Mouse (Mus musculus): ENCODE measurements around the gene Macf1.

Macf1 gene

DNA sequence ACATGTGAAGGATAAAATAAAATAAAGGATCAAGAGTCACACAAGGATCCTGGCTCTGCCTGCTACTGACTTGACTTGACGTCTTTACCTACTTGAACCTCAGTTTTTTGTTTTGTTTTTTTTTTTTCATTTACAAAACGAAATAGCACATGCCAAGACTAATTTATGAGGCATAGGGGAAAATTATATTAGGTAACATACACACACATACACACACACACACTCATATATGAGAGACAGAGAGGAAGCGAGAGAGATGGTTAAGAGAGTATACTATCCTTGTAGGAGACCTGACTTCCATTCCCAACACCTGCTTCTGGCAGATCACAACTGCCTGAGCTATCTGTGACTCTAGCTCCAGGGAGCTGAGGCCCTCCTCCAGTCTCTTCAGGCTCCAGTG lies at the start of gene Macf1:
Macf1 (minus strand) TSS at position 101 of the 400 bp plus-strand sequence.
- DNase-seq (ENCODE audit: extremely low spot score) = no peak

DNA sequence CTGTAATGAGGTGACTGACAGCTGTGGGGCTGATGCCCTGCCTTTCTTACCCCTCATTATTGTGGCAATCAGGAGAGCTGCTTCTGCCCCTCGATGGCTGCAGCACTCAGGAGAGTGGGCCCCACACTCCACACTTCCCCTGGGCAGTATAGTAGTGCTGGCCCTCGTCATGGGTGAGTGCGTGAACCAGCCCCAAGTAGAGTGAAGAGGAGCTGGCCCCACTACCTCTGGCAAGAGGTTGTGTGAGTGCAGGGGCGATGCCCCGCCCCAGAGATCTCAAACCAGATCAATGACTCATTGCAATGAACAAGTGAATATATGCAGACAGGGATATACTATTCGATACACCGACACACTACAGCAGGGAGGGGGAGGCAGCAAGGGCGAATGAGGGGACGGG lies 49.4 kb upstream of the Macf1 start:
- DNase-seq (ENCODE audit: extremely low spot score) = no peak

GRCm38 (mm10) chr4:123732921-123733320 lies 48.8 kb upstream of the Macf1 start:
- no peak for DNase-seq (ENCODE audit: extremely low spot score)

GRCm38 (mm10) chr4:123732163-123732910 lies 48.2 kb upstream of the Macf1 start:
- DNase-seq (ENCODE audit: extremely low spot score) = no peak

DNA sequence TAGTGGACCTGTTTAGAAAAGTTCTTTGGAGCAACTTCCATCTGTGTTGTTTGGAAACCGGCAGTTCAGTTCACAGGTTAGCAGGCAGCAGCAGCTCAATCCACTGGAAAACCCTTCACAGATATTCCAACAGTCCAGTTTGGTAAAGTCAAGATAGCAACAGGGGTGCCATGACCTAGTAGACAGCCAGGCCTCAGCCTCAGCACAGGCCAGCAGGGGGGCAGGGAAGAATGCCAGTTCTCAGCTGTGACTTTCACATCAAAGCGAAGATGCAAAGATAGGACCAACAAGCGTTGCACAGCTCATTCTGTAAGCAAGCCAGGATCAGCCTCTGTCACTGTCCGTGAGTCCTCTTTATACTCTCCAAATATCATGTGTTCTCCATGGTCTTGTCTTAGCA lies 37.6 kb upstream of the Macf1 start:
- no peak for DNase-seq (ENCODE audit: extremely low spot score)

GRCm38 (mm10) chr4:123718434-123718780 lies 34.2 kb upstream of the Macf1 start:
- no peak for DNase-seq (ENCODE audit: extremely low spot score)

DNA sequence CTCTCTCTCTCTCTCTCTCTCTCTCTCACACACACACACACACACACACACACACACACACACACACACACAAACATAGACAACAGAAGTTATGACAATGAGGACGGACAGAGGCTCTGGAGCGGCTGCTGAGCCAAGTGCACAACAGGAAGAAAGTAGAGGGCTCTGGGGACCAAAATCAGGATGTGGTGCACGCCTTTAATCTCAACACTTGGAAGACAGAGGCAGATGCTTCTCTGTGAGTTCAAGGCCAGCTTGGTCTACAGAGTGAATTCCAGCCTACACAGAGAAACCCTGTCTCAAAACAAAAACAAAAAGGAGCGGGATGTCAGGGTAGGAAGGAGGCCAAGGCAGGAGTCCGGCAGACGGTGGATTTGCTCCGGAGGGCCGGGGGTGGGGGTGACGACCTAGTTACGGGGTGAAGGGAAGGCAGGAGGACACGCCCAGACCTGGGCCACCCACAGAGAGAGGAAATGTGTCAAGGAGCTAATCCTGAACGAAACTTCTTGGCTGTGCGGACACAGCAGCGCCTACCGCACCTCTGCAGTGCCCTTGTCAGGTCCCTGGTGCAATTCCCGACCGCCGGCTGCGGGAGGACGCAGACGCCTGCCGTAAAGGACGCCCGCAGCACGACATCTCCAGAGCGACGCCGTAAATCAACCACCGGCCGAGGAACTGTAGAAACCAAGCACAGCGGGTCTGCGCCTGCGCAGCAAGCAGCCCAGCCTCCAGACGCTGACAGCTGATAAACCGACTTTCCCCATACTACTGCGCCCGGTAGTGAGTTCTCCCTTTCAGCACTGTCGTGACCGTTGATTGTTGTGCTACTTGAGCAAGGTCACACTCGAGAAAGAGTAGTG lies 33.6 kb upstream of the Macf1 start, which contains the start of gene Ndufs5:
Ndufs5 (minus strand) TSS at position 629 of the 860 bp plus-strand sequence.
- peak; percentile 92 for DNase-seq (ENCODE audit: extremely low spot score)

DNA sequence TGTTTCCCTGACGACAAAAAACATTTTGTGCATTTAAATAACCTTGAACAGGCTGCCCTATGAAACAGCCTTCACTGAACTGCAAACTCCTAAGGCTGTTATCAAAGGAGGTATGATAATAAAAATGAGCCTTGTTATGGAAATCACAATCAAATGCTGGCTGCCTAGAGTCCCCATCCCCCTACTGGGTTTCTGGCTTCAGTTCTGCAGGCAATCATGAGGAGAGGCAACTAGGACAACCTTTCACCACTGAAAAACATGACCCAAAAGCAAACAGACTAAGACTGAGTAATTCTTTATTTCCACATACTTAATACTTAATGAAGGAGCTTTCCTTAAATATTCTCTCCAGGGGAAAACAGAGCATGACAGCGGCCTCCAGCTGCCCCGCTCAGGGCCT lies 28.3 kb upstream of the Macf1 start:
- DNase-seq (ENCODE audit: extremely low spot score) = no peak

DNA sequence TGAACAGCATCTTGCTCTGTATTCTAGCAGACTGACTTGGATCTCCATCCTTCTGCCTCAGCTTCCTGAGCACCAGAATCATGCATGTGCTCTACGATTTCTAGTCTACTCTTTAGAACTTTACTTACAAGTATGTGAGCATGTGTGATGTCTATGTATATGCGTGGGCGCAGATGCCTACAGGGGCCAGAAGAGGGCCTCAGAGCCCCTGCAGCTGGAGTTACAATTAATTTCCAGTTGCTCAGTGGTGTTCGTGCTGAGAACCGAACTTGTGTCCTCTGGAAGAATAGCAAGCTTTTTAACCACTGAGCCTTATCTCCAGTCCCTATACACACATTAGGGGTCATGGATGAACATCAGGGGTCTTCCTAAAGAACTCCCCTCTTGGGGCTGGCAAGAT lies 23.2 kb upstream of the Macf1 start:
- DNase-seq (ENCODE audit: extremely low spot score) = no peak

GRCm38 (mm10) chr4:123705340-123705739 lies 21.2 kb upstream of the Macf1 start:
- DNase-seq (ENCODE audit: extremely low spot score) = no peak

- DNase-seq (ENCODE audit: extremely low spot score) = no peak
Measured at GRCm38 (mm10) chr4:123693384-123693783, 9.2 kb upstream of the Macf1 start.

- DNase-seq (ENCODE audit: extremely low spot score) = no peak
Measured at GRCm38 (mm10) chr4:123692071-123692470, 7.9 kb upstream of the Macf1 start.

DNA sequence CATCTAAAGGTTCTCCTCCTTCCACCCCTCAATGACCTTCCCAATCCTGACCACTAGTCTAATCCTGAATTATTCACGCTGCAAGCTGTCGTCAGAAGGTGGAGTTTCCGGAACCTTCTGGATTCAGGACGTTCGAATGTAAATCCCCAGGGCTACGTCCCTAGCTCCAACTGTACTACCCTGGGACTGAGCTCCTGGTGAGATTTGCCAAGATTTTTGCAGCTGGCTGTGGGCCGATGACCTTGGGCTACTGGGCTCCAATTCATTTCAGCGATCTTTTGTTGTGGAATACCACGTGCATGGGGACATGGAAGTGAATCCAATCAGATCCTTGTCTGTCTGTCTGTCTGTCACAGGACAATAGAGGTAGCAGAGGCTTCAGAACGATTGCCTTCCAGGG lies 6.2 kb upstream of the Macf1 start:
- DNase-seq (ENCODE audit: extremely low spot score) = no peak

DNA sequence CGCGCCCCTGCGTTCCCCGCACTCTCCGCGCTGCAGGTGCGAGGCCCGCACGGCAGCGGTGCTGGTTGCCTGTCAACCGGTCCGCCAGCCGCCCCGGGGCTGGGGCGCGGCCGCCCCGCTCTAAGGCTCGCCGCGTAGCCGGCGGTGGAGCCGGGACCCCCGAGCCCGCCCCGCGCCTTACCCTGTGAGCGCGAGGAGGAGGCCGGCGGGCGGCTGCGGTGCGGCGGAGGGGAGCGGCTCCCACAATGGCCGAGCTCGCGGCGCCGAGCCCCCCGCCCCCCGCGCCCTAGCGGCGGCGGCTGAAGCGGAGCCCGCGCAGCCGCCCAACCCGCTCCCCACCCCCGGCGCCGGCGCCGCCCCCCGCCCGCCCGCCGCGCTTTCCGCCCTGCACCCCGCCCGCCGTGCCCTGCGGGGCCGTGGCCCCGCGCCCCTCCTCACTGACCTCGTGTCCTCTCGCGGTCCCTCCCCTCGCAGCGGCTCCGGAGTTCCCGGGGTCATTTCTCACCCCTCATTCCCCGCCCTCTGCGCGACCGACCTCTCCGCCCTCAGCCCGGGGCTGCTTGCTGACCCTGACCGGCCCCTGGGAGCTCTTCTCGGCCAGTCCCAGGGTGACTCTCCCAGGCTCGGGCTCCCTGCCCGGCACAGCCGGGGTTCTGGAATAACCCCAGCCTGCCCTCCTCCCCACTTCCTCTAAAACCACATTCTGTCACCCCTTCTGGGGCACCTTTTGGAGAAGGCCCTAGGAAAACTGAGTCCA lies 3.0 kb upstream of the Macf1 start:
- peak; percentile 84 for DNase-seq (ENCODE audit: extremely low spot score)

GRCm38 (mm10) chr4:123686368-123687024 lies 2.3 kb upstream of the Macf1 start:
- no peak for DNase-seq (ENCODE audit: extremely low spot score)

DNA sequence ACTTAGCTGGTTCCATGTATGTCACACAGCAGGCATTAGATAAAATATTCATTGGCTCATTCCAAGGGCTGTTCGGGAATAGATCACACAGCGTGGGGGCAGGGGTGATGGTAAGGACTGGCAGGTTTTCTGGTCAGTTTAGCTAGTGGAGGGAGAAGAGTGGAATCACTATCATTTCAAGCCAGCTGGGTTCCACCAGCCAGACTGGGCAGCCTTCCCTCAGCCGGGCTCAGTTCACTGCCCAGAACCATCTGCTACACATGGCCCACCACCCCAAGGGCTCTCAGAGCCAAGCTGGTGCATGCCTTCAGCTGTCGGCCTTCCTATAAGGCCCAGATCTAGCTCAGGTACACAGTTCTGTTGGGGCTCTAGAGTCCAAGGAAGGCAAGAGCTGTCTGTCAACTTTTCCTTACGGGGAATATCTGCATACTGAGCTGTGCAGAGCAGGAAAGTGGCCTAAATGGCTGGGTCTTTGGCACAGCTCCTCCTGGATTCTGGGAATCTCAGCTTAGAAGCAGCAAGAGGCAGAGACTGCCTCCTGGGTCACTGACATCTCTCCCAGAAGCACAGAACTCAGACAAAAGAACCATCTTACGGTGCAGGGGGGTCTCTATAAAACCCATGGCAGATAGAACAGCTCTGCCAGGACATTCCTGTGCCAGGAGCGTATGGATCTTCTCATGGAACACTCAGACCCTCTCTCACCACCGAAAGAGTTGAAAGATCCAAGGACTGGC lies 1.5 kb upstream of the Macf1 start:
- no peak for DNase-seq (ENCODE audit: extremely low spot score)

DNA sequence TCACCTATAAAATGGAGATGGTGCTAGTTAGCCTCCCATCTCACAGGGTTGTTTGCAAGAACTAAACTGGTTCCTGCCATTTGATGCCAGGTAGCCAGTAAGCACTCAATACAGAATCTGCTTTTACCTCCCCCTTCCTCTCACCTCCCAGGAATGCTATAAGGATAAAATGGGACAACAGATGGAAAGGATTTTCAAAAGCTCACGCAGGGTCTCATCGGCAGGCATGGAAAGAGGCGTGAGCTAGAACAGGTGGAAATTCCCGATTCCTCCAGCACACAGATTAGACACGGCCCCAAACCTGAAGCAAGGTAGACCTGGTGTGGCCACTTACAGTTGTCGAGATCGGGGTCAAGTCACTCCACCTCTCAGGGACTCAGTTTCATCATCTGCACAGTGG lies 886 bp upstream of the Macf1 start:
- no peak for DNase-seq (ENCODE audit: extremely low spot score)

- no peak for DNase-seq (ENCODE audit: extremely low spot score)
Measured at GRCm38 (mm10) chr4:123682291-123682690, 1.9 kb downstream of the Macf1 start.

GRCm38 (mm10) chr4:123680962-123681361 lies 3.2 kb downstream of the Macf1 start:
- no peak for DNase-seq (ENCODE audit: extremely low spot score)

GRCm38 (mm10) chr4:123677060-123677804 lies 6.9 kb downstream of the Macf1 start:
- DNase-seq (ENCODE audit: extremely low spot score) = no peak
